In the genomic region with DNA sequence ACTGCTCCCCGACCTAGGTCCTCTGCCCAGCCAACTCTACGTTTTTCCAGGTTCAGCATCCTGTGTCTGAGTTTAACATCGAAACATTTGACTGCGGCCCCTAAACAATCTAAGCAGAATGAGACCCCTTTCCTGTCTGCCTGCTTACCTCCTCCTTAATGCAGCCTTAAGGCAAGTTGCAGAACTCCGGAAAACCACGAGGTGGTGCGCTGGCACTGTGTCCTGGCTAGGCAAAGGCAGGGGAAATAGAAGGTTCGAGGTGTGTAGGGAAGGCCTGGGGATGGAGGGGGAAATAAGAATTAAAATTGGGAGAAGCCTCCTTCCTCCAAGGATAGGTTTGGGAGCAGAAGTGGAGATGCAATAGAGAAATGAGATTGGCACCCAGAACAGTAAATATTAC, we compare ENCODE assay signal across 9 mouse cellular contexts. TPM values are rescaled to one million over a fixed set of nuclear protein-coding genes. Genes with fewer than 3 reads are reported as not detected.
DNase-seq lines count a peak whose midpoint lies in the region; ATAC-seq and TF ChIP-seq lines count a peak whose summit lies in the region.
"Had no signal": no experiment of that assay in that cellular context is flagged by ENCODE, and none has a peak within 500 bp of the region (broad histone marks: within the 10 kb centered on the region; RNA-seq: fewer than 3 reads in every experiment).

No protein-coding gene starts in this region.

- H3K4me2 ChIP-seq in kidney, embryonic 14.5 days (replicated peaks; ENCODE audit: low read depth, low read length): no peak overlapping the region
- no peak overlapping the region; the same call in 1 of the 2 replicates for H3K4me2 ChIP-seq in limb, embryonic 14.5 days (replicated peaks; ENCODE audit: low read depth, low read length, severe bottlenecking)
- H3K4me2 ChIP-seq in neural tube, embryonic 15.5 days: 0 out of 2 replicates have a peak overlapping the region, but pooled peaks have one; percentile 15

- 3% methylated on average over 8 of the region's 8 CpGs for WGBS in kidney, embryonic 14.5 days
- 6% methylated on average over 8 of the region's 8 CpGs for WGBS in limb, embryonic 14.5 days
- 5% methylated on average over 8 of the region's 8 CpGs for WGBS in neural tube, embryonic 15.5 days

- H3K27ac ChIP-seq in kidney, embryonic 14.5 days (ENCODE audit: low read depth, low read length): no peak overlapping the region
- no peak overlapping the region for H3K27ac ChIP-seq in limb, embryonic 14.5 days (replicated peaks; ENCODE audit: low read depth, low read length)
- no peak overlapping the region for H3K27ac ChIP-seq in neural tube, embryonic 15.5 days (replicated peaks)

- no peak overlapping the region for H3K4me3 ChIP-seq in kidney, embryonic 14.5 days (ENCODE audit: low read length)
- H3K4me3 ChIP-seq in limb, embryonic 14.5 days (replicated peaks; ENCODE audit: low read length): no peak overlapping the region
- H3K4me3 ChIP-seq in neural tube, embryonic 15.5 days (replicated peaks): no peak overlapping the region
- H3K4me3 ChIP-seq: megakaryocyte, embryonic 14.5 days had no signal

- H3K36me3 ChIP-seq in kidney, embryonic 14.5 days (ENCODE audit: control insufficient read depth, insufficient read depth, low read length): no peaks in the 10 kb centered on the region
- no peaks in the 10 kb centered on the region for H3K36me3 ChIP-seq in limb, embryonic 14.5 days (ENCODE audit: control insufficient read depth, insufficient read depth, low read length)
- no peaks in the 10 kb centered on the region for H3K36me3 ChIP-seq in neural tube, embryonic 15.5 days

- H3K9me3 ChIP-seq in kidney, embryonic 14.5 days (ENCODE audit: control insufficient read depth, low read length): no peaks in the 10 kb centered on the region
- H3K9me3 ChIP-seq in limb, embryonic 14.5 days (ENCODE audit: control insufficient read depth, low read length): no peaks in the 10 kb centered on the region
- H3K9me3 ChIP-seq in neural tube, embryonic 15.5 days (replicated peaks): no peaks in the 10 kb centered on the region

- ATAC-seq in kidney, embryonic 14.5 days (ENCODE audit: low FRiP score, low TSS enrichment): 0 out of 2 replicates have a peak, but pooled peaks have one; percentile 45
- ATAC-seq in limb, embryonic 14.5 days (ENCODE audit: low FRiP score, low read depth): peak; percentile 51; the same call in 1 of the 2 replicates
- ATAC-seq in neural tube, embryonic 15.5 days (ENCODE audit: low FRiP score): peak; percentile 58; the same call in 1 of the 2 replicates

- DNase-seq in heart, adult 11 months: peak; percentile 93
- DNase-seq in heart, postnatal 25 days (ENCODE audit: low spot score): no peak
- peak; percentile 63 for DNase-seq in cerebellum, adult 8-10 months
- DNase-seq in frontal cortex, postnatal 14 days (ENCODE audit: low spot score in 2 of 2): peak; percentile 37 to 76
- DNase-seq in limb, embryonic 14.5 days (ENCODE audit: low spot score): peak; percentile 74
- DNase-seq in thymus, postnatal 10 days (ENCODE audit: low spot score in 2 of 2): peak; percentile 46 to 82

- intact Hi-C loops in heart, postnatal 25 days (cut with DNase I): loop anchor here (10.0 kb wide), 1 partner anchor 266 kb away; a partner anchor contains a TSS

- peaks cover 15% of the 10 kb centered on the region; the same call in 1 of the 2 replicates for H3K4me1 ChIP-seq in kidney, embryonic 14.5 days (ENCODE audit: control insufficient read depth, insufficient read depth, low read length)
- peaks cover 11% of the 10 kb centered on the region; the same call in 1 of the 2 replicates for H3K4me1 ChIP-seq in limb, embryonic 14.5 days (ENCODE audit: control insufficient read depth, insufficient read depth, low read length)
- peaks cover 27% of the 10 kb centered on the region for H3K4me1 ChIP-seq in neural tube, embryonic 15.5 days

- no peak for TF ChIP-seq POLR2A in limb, embryonic 14.5 days (IDR thresholded peaks at IDR 0.05; ENCODE audit: borderline replicate concordance, extremely low read depth, insufficient read depth, insufficient read length)

- H3K9ac ChIP-seq in kidney, embryonic 14.5 days (ENCODE audit: low read depth, low read length): no peak overlapping the region
- no peak overlapping the region for H3K9ac ChIP-seq in limb, embryonic 14.5 days (ENCODE audit: low read depth, low read length, severe bottlenecking)
- no peak overlapping the region for H3K9ac ChIP-seq in neural tube, embryonic 15.5 days (replicated peaks)

- peaks cover 53% of the 10 kb centered on the region for H3K27me3 ChIP-seq in kidney, embryonic 14.5 days (ENCODE audit: control insufficient read depth, insufficient read depth, low read length)
- peaks cover 46% of the 10 kb centered on the region for H3K27me3 ChIP-seq in limb, embryonic 14.5 days (ENCODE audit: control insufficient read depth, insufficient read depth, low read length)
- H3K27me3 ChIP-seq in neural tube, embryonic 15.5 days (replicated peaks): peaks cover 60% of the 10 kb centered on the region

RNA-seq across cellular contexts. Expression of a gene that starts 1.4 kb away (rescaled TPM):
- not detected for total RNA-seq in heart, postnatal 25 days (2021)
- 0.71 and 1.2 TPM in 2 replicates for polyA plus RNA-seq in kidney, embryonic 14.5 days (2014; fragmentation: Nextera tagmentation; extraction: Ambion mirVana)
- polyA plus RNA-seq in limb, embryonic 14.5 days (2012; rRNA removed): 8.3 and 8.6 TPM in 2 replicates
- 14.3 and 16.3 TPM in 2 replicates for polyA plus RNA-seq in limb, embryonic 14.5 days (2014; fragmentation: Nextera tagmentation; extraction: Ambion mirVana)
- polyA plus RNA-seq in neural tube, embryonic 15.5 days (2015; fragmentation: Nextera tagmentation; extraction: Ambion mirVana): 0.28 and 0.50 TPM in 2 replicates

RNA-seq across cellular contexts. Expression of a gene that starts 27.6 kb away (rescaled TPM):
- under 1 TPM in 1 of 2 experiments, not detected in 1; 0.11 TPM for total RNA-seq in heart, postnatal 25 days (2021)
- polyA plus RNA-seq in kidney, embryonic 14.5 days (2014; fragmentation: Nextera tagmentation; extraction: Ambion mirVana): not detected in 2 replicates
- polyA plus RNA-seq in limb, embryonic 14.5 days (2012; rRNA removed): 2.0 and 2.4 TPM in 2 replicates
- 3.3 and 3.4 TPM in 2 replicates for polyA plus RNA-seq in limb, embryonic 14.5 days (2014; fragmentation: Nextera tagmentation; extraction: Ambion mirVana)
- polyA plus RNA-seq in neural tube, embryonic 15.5 days (2015; fragmentation: Nextera tagmentation; extraction: Ambion mirVana): not detected in 2 replicates

RNA-seq across cellular contexts. Expression of a gene that starts 41.9 kb away (rescaled TPM):
- total RNA-seq in heart, postnatal 25 days (2021): 10 to 100 TPM; 10.8 to 11.7 TPM
- polyA plus RNA-seq in kidney, embryonic 14.5 days (2014; fragmentation: Nextera tagmentation; extraction: Ambion mirVana): 13.9 and 20.9 TPM in 2 replicates
- polyA plus RNA-seq in limb, embryonic 14.5 days (2012; rRNA removed): 12.7 and 14.3 TPM in 2 replicates
- polyA plus RNA-seq in limb, embryonic 14.5 days (2014; fragmentation: Nextera tagmentation; extraction: Ambion mirVana): 8.6 and 10.0 TPM in 2 replicates
- polyA plus RNA-seq in neural tube, embryonic 15.5 days (2015; fragmentation: Nextera tagmentation; extraction: Ambion mirVana): 17.7 and 20.3 TPM in 2 replicates
